Mouse (Mus musculus) right cerebral cortex, postnatal 36 days (tissue): ENCODE results near the gene Amacr.

Experiments
- DNase-seq, 2 experiments: peaks; one replicate each; pipeline ENCODE4 v3.0.0; 2022; ENCODE audit warnings: low spot score in 2 of 2, mixed read lengths in 1 of 2

The Amacr gene

DNA sequence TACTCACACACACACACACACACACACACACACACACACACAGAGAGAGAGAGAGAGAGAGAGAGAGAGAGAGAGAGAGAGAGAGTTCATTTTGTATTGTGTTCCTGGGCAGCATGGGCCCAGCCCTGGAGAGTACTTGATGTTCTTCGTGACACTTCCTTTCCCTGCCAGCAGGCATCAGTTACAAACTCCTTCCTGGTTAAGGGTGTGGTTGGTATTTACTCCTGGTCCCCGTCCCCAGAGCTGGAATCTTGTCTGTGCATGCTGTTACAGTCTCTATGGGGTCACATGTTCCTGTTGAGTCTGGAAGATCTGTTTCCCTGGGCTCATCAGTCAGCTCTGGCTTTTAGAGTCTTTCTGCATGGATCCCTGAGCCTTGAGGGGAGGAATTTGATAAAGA is 8.9 kb downstream of the Amacr start:
- no peak for DNase-seq

DNA sequence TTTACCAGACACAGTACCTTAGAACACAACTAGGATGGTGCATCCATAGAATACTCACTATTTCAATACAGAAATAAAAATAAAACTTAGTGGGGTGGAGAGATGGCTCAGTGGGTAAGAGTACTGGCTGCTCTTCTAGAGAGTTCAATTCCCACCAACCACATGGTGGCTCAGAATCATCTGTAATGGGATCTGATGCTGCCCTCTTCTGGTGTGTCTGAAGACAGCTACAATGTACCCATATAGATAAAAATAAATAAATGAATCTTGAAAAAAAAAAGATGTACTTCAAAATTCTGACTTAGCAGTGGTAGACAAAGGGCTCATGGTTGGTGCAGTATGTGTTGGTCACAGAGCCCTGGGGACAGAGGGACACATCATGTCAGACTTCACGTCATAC is 10.0 kb downstream of the Amacr start:
- no peak for DNase-seq

DNA sequence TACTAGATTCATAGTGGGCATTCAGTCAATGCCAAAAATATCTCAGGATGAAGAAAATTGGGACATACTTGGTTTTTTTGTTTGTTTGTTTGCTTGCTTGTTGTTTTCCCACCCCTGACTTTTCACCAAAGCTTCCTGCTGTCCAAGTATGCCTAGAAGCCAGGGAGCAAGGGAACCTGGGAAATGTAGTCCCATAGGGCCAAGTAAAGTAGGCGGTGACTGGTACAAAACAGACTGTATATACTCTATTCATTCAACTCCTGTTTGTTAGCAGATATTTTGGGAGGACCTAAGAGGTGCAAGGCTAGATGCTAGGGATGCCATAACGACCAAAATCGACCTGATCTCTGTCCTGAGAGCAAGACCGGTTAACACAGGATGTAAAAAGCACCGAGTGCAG is 18.3 kb downstream of the Amacr start:
- DNase-seq, result no peak

DNA sequence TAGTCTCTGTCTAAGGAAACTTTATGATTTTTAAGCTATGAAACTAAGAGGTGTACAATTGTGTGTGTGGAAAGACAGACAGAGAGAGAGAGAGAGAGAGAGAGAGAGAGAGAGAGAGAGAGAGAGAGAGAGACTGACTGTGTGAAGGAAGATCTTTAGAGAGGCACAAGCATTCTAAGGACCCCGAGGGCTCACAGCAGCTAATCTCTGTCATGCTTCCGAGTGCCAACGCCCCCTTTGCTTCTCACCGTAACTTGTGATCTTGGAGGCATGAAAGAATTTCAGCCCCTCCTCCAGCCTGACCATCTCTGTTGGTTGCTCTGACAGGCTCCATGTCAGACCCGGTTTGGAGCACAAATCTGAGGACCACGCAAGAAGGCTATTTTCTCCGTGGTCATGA is 18.9 kb downstream of the Amacr start, which contains the start of gene Slc45a2:
Gene Slc45a2 (plus strand): TSS at position 301 of the 400 bp plus-strand sequence.
- no peak for DNase-seq

DNA sequence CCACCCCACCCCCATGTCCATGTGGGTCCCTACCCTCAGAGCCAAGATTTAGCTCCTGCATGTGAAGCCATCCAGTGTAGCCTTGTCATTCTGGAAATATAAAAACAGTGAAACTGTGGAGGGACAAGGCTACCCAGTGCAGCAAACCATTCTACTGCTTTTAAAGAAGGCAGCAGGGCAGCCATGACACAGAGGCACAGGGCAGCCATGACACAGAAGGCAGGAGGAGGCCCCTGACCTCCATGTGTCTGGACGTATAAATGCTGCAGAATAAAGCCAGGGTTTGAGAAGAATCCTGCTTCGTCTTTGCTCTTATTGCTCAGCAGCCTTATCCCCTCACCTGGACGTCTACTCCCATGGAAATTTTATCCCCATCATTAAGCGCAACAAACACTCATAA is 22.2 kb downstream of the Amacr start:
- DNase-seq, result no peak

DNA sequence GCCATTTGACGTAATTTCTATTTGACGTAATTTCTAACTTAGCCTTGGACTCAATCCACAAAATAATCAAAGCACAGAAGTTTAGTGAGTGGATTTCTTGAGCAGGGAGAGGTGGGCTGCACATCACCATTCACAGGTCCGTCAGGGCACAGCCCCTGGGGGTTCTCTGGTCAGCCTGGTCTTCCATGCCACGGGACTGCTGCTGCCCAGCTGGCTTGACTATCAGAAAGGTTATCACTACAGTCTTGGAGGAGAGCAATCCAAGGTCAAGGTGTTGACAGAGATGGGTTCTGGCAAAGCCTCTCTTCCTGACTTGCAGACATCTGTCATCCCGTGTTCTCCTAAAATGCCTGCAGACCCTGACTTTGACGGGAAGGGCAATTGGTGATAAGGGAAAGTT is 23.1 kb downstream of the Amacr start:
- DNase-seq, result no peak

DNA sequence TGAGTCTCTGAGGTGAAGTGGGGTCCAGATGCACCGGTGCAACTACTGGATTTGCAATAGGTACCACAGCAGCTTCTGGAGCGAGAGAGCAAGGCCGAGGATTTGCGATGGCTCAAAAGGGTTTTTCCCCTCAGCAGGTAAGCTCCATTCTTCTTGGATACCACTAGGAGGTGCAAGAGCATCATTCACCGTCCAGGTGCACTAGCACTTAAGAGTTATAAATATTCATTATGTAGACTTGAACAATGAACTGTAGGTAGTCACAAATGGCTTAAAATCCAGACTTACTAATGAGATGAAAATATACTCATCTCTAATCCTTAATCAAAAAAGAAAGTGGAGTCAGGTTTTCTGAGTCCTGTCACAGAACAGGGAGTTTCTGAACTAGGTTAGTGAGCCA is 27.2 kb downstream of the Amacr start:
- no peak for DNase-seq

DNA sequence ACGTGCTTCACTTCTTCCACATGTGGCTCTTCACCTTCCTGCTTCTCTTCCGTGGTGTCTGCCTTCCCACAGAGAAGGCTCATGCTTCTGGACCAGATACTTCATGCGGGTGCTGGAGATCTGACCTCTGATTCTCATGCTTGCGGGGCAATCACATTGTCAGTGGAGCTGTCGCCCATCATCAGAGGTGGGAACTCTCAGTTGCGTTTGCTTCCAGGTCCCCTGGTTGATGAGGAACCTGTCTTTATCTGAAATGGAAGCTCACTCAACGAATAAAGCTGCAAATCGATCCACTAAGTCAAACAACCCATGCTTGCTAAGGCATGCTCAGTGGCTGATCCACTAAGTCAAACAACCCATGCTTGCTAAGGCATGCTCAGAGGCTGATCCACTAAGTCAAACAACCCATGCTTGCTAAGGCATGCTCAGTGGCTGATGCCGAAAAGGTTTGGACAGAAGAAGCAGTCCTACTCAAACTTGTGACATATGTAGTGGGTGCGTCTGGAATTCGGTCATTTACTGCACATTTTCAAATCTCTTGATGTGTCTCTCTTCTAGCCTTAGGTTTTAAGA is 29.5 kb downstream of the Amacr start:
- DNase-seq, result no peak

DNA sequence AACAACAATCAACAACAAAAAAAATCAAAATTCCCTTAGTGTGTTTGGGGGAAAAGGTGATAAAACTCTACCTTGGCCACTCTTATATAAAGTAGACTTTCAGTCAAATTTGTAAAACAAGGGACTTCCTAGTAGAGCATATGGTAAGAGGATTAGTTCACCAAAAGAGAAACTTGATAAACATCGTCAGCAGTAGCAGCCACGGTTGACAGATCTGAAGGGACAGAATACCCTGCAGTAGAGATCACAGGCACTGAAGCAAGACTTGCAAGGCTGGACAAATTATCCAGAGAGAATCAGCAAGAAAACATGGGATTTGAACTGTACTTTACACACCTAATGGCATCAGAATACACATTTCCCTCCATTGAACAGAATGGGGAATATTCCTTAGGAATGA is 33.4 kb downstream of the Amacr start:
- DNase-seq, result no peak

DNA sequence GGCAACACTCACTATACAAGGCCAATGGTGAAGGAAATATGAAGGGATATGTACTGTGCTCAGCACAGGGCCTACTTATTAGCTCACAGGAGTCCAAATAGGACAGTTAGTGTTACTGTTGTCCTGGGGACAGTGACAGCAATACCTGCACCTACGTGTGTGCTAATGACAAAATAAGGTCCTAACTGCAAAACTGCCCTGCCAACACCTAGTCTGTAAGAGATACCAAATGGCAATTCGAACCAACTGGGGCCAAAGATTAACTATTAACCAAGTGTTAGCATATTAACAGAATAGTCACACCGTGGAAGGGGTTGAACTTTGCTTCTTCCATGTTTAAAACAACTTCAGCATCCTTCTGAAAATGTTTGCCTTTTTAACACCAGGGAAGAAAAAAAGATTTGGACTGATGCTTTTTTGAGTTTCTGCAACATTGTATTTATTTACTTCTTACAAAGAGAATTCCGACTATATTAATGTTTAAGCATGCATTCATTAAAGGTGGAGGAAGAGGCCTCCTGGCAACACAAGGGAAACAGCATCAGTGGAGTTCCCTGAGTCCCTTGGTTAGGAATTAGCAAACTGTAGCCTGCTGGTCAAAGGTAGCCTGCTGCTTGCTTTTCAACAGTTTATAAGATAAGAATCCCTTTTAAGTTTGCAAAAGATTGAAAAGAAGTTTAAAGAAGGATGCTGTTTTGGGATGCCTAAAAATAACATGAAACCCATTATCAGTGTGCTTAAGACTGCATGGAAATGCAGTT is 45.4 kb downstream of the Amacr start:
- no peak for DNase-seq

DNA sequence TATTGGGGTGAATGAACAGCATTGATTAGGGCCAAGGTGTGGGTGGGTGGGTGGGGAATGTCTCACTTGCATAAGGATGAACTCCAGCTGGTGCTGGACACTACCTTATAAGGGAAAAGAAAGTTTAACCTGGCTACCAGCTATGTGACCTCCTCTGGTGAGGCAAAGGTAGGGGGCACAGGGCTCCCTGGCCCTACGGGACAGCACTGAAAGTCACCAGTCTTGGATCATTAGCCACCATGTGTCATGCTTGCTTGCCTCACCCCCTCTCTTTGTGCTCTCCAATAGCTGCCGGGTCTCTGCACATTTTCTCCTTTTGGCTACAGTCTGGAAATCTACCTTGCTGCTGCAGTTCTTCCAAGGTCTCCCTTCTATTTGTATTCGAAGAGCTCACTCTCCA is 48.6 kb downstream of the Amacr start:
- DNase-seq, result no peak

DNA sequence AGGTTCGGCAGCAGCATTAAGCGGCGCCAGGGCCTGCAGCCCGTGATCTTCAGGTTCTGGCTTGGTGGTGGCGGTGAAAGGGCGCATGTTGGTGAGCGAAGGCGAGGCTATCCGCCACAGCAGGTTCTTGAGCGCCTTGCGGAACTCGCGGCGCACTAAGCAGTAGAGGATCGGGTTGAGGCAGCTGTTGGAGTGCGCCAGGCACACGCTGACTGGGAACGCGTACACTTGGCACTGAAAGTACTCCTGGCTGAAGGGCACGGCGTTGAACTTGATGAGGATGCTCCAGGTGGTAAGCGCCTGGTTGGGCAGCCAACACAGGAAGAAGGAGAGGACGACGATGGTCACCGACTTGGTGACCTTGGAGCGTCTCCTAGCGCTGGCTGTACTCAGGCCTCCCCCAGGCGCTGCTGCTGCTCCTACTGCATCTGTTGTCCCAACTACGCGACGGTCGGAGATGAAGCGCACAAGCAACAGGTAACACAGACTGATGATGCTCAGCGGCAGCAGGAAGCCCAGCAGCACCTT is 54.5 kb downstream of the Amacr start:
- no peak for DNase-seq

DNA sequence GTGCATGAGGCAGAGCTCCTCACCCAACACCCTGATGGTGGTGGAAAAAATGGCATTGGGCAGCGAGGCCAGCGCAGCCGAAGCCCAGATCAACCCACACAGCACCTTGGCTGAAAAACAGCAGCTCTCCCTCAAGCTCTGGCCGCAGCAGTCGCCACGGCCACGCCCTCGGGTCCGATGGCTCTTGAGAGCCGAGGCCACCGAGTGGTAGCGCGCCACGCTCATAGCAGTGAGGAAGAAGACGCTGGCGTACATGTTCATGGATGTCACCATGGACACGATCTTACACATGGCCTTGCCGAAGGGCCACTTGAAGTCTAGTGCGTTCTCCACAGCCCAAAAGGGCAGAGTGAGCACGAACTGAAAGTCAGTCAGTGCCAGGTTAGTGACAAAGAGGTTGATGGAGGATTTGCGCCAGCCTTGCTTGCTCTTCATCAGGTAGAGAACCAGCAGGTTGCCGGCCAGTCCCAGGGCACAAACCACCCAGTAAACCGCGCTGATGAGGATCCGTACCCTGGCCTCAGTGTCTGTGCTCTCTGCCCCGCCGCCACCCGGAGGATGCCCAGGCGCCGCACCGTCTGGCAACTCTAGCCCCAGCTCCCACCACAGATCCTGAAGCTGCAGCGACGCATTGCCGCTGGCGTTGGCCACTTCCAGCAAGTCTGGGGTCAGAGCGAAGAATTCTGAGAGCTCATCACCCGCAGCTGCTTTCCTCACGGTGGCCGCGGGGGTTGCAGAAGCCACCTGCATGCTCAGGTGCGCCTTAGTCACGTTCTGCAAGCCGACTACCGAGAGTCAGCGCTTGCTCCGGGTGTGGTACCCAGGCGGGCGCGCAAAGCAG is 55.2 kb downstream of the Amacr start:
- DNase-seq, result no peak

DNA sequence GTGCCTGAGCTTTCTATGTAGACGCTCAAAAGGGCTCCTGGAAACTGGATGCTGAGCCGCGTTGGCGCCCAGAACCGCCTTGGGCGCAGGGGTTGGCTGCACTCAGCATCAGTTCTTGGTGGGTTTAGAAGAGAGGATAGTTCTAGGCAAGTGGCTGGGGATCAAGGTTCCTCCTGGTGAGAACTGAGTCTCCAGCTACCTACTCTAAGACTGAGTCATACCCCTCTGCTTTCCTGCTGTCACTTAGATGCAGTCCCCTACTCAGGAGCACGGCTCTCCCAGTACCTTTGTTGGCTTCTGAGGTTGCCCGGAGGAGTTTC is 55.8 kb downstream of the Amacr start:
- no peak for DNase-seq

DNA sequence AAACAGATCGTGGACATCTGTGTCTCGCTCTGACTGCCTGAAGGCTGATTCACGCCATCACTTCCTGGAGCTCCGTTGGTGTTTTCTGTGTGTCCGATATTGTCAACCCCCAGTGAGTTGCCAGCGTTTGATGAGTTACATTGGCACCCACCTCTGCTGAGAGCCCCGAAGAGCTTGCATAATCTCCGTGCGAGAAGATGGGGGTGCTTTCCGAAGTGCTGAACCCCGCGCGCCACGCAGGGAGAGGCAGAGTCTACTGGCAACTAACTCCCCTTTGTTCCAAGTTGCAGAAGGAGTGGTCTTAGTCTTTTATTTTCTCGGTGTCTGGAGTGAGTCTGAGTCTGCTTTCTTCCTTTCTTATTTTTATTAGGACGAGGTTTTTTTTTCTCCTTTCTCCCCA is 56.2 kb downstream of the Amacr start, which contains the start of gene Rxfp3:
Gene Rxfp3 (minus strand): TSS at position 281 of the 400 bp plus-strand sequence.
- DNase-seq, result no peak

DNA sequence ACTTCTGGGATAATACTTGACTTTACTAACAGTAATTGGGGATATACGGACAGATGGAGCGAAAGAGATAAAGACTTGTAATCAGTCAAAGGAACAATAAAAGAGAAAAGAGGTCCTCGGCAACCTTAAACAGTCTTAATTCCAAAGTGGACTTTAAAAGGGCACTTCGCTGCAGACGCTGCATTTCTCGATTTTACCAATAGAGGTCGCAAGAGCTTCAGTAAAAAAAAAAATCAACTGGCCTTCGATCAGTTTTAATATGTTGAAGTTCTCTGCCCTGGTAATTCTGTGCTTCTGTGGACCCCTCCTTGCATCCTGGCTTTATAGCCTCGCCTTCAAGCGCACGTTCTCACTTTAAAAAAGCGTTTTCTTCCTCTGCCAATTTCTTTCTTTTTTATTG is 56.9 kb downstream of the Amacr start:
- no peak for DNase-seq

DNA sequence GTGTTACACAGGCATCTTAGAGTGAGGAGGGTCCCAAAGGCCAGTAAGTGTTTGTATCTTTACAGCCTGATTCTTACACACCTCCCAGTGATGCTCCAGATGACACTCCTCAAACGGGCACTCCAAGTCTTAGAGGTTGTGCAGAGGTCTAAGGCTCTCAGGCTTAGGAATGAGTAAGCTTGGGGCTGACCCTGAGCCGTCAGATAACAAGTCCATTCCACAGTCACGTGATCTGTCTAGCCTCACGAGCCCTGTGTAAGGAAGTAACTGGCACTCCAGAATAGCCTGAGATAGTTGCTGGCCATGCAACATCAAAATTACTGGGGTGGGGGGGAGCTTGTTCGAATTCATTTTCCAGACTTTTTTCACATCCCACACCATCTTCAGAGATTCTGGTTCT is 58.5 kb downstream of the Amacr start:
- no peak for DNase-seq

DNA sequence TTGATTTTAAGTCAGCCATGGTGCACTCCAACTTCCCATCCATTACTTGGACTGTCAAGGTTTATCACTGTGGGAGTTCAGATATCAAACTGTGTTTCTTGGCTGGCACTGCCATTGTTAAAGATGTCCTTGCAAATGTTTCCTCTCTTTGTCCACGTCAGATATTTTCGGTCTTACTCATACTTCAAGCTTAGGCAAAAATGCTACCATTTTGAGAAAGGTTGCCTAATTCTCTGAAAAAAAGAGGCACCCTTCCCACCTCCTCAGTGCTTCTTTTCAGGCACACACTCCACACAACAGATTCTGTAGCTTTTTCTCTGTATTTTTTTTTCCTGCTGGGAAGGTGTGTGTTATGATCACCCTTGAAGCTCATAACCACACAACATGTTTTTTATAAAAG is 59.7 kb downstream of the Amacr start:
- no peak for DNase-seq

DNA sequence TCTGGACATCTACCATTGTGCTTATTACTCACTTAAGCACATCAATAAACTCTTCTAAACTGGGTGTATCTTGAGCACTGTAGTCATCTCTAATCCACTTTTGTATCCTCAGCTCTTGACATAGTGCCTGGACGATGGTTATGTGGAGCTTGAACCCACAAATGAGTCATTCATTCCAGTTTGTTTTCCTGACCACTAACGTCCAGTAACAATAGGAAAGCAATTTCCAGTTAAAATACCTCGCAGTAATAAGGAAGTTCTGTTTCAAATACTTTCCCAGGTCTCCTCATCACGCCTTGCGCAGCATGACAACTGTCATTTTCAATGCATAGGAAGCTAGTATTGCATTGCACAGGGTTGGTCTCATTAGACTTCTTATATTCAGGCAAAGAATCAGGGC is 61.3 kb downstream of the Amacr start:
- DNase-seq, result no peak
